Mouse (Mus musculus): ENCODE measurements around the gene Timmdc1. TPM values are rescaled to one million over a fixed set of nuclear protein-coding genes. Genes with fewer than 3 reads are reported as not detected.

Timmdc1 gene
- polyA plus RNA-seq, 1 experiment from 2014 or later: 39.6 TPM

DNA sequence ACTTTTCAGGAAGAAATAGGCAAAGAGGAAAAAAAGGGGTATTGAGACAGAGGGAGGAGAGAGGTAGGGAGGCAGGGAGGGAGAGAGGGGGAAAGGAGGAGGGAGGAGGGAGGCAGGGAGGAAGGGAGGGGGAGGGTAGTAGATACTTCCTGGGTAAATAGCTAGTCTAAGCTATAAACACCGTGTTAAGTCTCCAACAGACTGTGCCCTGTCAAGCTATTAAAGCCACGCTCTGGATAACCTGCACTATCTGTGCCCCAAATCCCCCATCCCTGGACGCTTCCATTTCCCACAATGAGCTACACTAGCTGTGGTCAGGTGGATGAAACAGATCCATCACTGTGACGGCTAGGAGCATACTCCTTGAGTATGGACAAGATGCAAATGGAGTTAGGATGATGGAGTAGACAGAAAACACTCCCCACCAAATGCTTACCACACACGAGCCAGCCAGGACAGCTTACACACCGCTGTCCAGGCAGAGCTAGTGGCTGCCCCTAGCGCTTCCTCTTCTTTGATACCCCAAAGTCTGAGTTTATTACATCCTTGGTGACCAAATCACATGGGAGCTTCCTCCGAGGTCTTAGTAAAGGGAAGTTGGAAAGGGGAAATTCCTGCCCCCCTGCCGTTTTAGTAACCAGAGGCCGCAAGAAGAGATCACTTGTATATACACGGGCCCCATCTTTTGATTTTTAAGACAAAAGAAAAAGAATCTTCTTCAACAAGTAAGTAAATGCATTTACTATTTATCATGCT lies 65.5 kb downstream of the Timmdc1 start:
- H3K4me3 ChIP-seq: no peak overlapping the region
- no peak overlapping the region for H3K4me2 ChIP-seq
- no peaks in the 10 kb centered on the region for H3K9me3 ChIP-seq
- no peak overlapping the region for H3K27ac ChIP-seq (replicated peaks)
- H3K4me1 ChIP-seq (replicated peaks): peaks cover 5% of the 10 kb centered on the region
- H3K36me3 ChIP-seq: no peaks in the 10 kb centered on the region
- ATAC-seq (ENCODE audit: low read depth): no peak
- 52% methylated on average over 11 of the region's 11 CpGs for WGBS
- no peak overlapping the region for H3K9ac ChIP-seq
- H3K27me3 ChIP-seq: no peaks in the 10 kb centered on the region

DNA sequence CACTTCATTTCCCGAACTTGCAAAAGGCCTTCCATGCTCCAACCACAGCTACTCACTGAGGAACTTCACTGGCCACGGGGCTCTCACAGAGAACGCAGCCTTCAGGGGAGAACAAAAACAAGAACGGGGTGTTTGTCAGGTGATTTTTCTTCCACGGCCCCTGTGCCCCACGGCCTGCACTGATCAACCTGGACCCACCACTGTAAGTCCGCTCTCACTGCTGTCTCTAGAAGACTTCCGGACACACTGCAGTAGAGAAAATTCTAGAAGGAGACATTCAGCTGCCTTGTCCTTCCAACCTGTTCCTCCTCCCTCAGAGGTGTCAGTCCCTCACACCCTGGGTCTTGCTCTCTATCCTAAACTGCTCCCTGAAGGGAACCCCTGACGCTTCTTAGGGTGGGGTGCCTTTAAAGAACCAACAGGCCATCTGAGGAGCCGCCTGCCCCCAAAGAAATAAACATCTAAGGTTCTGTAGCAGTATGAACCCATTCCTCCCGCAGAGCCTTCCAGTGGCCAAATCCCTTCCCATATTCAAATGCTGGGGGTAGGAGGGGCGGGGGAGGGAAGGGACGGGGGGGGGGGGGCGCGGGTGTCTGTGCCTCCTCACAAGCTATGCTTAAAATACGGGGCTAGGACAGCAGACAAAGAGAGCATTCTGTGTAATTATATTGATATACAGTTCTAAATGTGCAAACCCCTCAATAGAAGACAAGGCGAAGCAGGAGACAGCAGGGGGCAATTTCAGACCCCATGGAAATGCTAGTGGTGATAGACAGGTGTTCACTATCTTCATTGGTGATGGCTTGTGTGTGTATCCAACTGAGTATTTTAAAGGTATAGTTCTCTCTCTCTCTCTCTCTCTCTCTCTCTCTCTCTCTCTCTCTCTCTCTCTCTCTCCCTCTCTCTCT lies 66.7 kb downstream of the Timmdc1 start, which contains the start of gene Cd80:
Gene Cd80 (plus strand): TSS at position 51 of the 908 bp plus-strand sequence.
- Histone ChIP-seq H3K9ac (no peak within 1 kb of the TSS), H3K36me3 (no peaks in the 10 kb centered on the region), H3K4me2 (no peak within 1 kb of the TSS), H3K4me1 (replicated peaks) (peaks cover 17% of the 10 kb centered on the region), H3K9me3 (no peaks in the 10 kb centered on the region), H3K27ac (replicated peaks) (no peak within 1 kb of the TSS), H3K27me3 (no peaks in the 10 kb centered on the region), H3K4me3 (no peak within 1 kb of the TSS)
- no peak for ATAC-seq (ENCODE audit: low read depth)
- 76% methylated on average over 15 of the region's 17 CpGs for WGBS

DNA sequence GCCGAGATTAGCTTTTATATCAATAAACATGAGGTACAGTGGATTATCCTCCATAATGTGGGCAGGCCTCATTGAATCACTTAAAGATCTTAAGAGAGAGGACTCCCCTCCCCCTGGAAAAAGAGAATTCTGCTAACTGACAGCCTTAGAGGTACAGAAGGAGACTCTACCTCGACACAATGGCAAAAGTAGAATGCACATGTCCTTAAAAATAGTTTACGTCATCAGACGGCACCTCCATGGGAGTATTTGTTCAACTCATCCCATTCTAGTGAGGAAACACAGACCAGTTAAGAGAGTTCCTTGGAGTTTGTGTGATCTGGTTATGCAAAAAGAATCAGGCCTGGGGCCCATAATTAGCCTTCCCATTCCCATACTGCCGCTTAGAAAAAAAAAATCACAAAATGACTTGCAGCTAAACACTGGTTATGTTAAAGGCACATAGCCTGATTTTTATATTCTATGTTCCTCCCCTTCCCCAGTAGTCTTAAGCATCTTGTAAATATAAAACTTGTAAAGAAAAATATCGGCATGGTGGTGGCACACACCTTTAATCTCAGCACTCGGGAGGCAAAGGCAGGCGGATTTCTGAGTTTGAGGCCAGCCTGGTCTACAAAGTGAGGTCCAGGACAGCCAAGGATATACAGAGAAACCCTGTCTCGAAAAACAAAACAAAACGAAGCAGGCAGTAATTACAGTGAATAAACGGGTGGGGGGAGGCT lies 67.8 kb downstream of the Timmdc1 start:
- no peak overlapping the region for H3K4me2 ChIP-seq
- WGBS: 84% methylated on average over 11 of the region's 11 CpGs
- H3K27me3 ChIP-seq: no peaks in the 10 kb centered on the region
- ATAC-seq (ENCODE audit: low read depth): no peak
- peaks cover 8% of the 10 kb centered on the region for H3K36me3 ChIP-seq
- peaks cover 27% of the 10 kb centered on the region for H3K4me1 ChIP-seq (replicated peaks)
- H3K9ac ChIP-seq: no peak overlapping the region
- no peaks in the 10 kb centered on the region for H3K9me3 ChIP-seq
- H3K27ac ChIP-seq (replicated peaks): no peak overlapping the region
- H3K4me3 ChIP-seq: no peak overlapping the region

DNA sequence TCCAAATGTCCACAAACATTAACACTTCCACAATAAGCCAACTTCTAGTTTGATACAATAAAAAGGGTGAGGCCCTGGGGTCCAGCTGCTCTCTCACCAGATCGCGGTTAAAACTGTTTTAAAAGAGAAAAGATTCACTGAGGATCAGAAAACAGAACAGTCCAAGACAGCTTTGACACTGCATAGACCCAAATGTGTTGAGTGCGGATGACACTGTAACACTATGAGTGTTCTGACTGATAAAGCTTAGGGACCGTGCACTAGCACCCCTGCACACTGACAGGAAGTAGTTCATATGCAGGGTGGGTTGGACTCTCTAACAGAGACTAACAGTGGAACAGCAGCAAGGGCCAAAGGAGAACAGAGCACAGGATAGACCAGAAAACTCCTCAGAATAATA lies 68.5 kb downstream of the Timmdc1 start:
- Histone ChIP-seq H3K4me2 (no peak overlapping the region), H3K4me3 (no peak overlapping the region), H3K36me3 (peaks cover 16% of the 10 kb centered on the region), H3K4me1 (replicated peaks) (peaks cover 27% of the 10 kb centered on the region), H3K27ac (replicated peaks) (no peak overlapping the region), H3K9me3 (no peaks in the 10 kb centered on the region), H3K9ac (no peak overlapping the region), H3K27me3 (no peaks in the 10 kb centered on the region)
- 88% methylated on average over 4 of the region's 4 CpGs for WGBS
- ATAC-seq (ENCODE audit: low read depth): no peak

DNA sequence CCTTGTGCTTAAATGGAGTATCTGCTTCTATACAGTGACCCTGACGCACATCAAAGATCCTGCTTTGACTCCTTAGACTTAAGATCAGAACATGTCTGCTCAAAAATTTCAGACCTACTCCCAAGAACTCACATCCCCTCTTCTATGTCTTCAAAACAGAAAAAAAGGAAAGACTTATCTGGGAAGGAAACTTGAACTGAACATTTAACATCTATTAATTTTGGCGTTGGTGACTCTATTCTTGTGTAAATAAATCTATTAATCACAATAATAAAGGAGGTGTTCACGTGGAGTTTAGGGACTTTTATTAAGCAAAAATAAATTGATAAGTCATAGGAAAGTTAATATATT lies 69.3 kb downstream of the Timmdc1 start:
- Histone ChIP-seq H3K4me1 (replicated peaks) (peaks cover 27% of the 10 kb centered on the region), H3K4me2 (peak overlapping the region; percentile 80), H3K27ac (replicated peaks) (peak overlapping the region; percentile 89), H3K9me3 (no peaks in the 10 kb centered on the region), H3K36me3 (peaks cover 23% of the 10 kb centered on the region), H3K9ac (peak overlapping the region; percentile 97), H3K27me3 (no peaks in the 10 kb centered on the region), H3K4me3 (peak overlapping the region; percentile 79)
- WGBS: 21% methylated on average over 3 of the region's 3 CpGs
- no peak for ATAC-seq (ENCODE audit: low read depth)

DNA sequence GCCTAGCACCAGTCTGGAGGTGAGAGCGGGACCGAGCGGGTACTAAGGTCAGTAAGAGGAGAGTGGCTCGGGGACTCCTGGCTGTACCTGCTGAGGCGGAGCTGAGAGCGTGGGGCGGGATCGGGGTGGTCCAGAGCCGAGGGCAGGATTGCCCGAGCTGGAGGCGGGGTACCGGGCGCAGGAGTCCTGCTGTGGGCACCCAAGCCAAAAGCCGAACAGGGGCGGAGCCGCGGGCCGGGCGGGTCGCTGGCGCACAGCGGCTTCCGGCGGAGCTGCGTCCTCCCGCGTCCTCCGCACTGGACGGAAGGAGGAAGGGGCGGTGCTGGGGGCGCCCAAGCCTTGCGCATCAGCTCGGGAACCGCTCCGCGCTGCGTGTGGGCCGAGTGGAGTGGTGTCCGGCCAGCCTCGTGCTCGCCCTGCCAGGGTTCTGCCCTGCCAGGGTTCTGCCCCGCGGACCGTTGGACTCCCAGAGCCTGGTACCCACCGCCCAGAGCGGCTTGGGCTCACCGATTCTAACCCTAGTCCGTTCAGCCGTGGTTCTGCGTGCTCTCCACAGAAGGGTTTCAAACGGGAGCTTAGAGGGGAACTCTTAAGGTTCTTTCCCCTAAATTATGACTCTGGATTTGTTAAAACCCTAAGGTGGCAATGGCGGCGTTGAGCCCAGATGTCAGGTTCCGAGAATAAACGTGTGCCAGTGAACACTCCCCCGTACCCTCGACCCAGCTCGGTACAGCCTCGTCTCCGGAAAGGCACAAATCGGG lies 69.8 kb downstream of the Timmdc1 start, which contains the start of gene Adprh:
Gene Adprh (minus strand): TSS at position 262 of the 761 bp plus-strand sequence.
- peak within 1 kb of the TSS; percentile 79 for H3K4me3 ChIP-seq
- peak within 1 kb of the TSS; percentile 89 for H3K27ac ChIP-seq (replicated peaks)
- peaks cover 27% of the 10 kb centered on the region for H3K4me1 ChIP-seq (replicated peaks)
- H3K36me3 ChIP-seq: peaks cover 29% of the 10 kb centered on the region
- no peaks in the 10 kb centered on the region for H3K27me3 ChIP-seq
- no peaks in the 10 kb centered on the region for H3K9me3 ChIP-seq
- H3K4me2 ChIP-seq: peak within 1 kb of the TSS; percentile 80
- H3K9ac ChIP-seq: peak within 1 kb of the TSS; percentile 97
- WGBS: under 1% methylated on average over 56 of the region's 61 CpGs
- peak; percentile 99 for ATAC-seq (ENCODE audit: low read depth)

DNA sequence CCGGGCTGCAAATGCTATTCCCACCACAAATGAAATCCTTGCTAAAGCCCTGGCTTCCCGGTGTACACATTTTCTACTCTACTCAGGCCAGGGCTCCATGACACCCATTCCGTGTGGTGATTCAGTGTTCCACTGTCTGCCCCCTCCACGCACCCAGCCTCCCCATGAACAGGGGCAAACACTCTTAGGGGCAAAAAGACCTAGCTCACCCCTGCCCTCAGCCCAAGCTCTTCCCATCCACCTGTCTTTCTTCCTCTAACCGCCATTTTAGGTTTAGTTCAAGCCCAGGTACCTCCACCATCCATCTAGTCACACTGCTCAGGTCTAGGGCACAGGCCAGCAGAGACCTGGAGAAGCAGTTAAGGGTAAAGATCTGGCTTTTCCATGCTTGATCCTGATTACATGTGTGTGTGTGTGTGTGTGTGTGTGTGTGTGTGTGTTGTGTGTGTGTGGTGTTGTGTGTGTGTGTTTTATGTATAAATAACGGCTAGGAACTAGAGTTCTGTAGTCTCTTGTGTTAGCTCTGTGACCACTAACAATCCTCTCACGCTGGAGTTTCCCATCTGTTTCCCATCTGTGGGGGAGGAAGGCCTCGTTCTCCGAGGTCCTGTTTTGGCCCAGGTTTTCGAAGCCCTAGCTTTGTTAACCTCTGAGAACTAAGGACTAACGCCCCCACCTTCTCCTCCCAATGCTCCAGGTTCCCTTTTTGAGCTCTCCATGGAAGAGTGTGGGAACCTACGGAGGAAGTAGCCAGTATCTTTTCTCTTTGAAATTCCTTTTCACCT lies 70.8 kb downstream of the Timmdc1 start:
- H3K9ac ChIP-seq: peak overlapping the region; percentile 97
- H3K9me3 ChIP-seq: no peaks in the 10 kb centered on the region
- WGBS: 45% methylated on average over 12 of the region's 12 CpGs
- ATAC-seq (ENCODE audit: low read depth): no peak
- peak overlapping the region; percentile 89 for H3K27ac ChIP-seq (replicated peaks)
- no peaks in the 10 kb centered on the region for H3K27me3 ChIP-seq
- peaks cover 39% of the 10 kb centered on the region for H3K36me3 ChIP-seq
- H3K4me2 ChIP-seq: peak overlapping the region; percentile 80
- H3K4me3 ChIP-seq: peak overlapping the region; percentile 79
- peaks cover 27% of the 10 kb centered on the region for H3K4me1 ChIP-seq (replicated peaks)

DNA sequence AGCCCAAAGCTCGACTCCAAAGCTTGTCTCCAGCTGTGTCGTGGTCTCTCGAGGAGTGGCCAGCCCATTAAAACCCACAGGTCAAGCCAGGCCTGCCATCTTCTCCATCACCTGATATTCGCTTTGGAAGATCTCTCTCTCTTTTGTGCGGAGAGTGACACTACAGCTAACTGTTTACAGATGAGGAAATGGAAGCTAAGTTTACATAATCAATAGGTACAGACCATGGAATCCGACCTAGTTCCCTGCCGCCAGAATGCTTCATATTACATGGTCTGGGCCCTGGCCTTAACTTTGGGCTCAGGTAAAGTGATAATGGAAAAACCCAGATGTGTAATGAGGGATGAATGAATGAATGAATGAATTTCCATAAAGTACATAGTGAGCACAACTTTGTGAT lies 71.8 kb downstream of the Timmdc1 start:
- H3K4me2 ChIP-seq: no peak overlapping the region
- peaks cover 48% of the 10 kb centered on the region for H3K36me3 ChIP-seq
- H3K4me1 ChIP-seq (replicated peaks): peaks cover 27% of the 10 kb centered on the region
- H3K4me3 ChIP-seq: no peak overlapping the region
- ATAC-seq (ENCODE audit: low read depth): no peak
- 92% methylated on average over 7 of the region's 7 CpGs for WGBS
- H3K27me3 ChIP-seq: no peaks in the 10 kb centered on the region
- no peaks in the 10 kb centered on the region for H3K9me3 ChIP-seq
- H3K27ac ChIP-seq (replicated peaks): no peak overlapping the region
- no peak overlapping the region for H3K9ac ChIP-seq

DNA sequence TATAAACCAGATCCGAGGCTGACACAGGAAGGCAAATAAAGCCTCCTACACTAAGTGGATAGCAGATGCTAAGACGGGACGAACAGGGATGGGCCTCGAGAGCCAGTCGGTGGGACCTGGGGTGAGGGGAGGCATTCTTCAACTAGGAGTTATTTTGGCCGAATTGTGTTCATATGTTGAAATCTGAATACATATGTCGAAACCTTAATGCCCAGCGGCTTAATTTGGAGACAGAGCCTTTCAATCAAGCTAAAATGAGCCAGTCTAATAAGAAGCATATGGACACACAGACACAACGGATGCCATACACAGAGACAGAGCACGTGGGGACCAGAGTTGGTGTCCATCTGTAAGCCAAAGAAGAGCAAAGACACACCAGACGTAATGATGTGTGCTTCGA lies 74.0 kb downstream of the Timmdc1 start:
- no peak overlapping the region for H3K4me3 ChIP-seq
- H3K27me3 ChIP-seq: no peaks in the 10 kb centered on the region
- peaks cover 71% of the 10 kb centered on the region for H3K36me3 ChIP-seq
- no peak overlapping the region for H3K4me2 ChIP-seq
- no peak overlapping the region for H3K9ac ChIP-seq
- H3K27ac ChIP-seq (replicated peaks): no peak overlapping the region
- peaks cover 27% of the 10 kb centered on the region for H3K4me1 ChIP-seq (replicated peaks)
- ATAC-seq (ENCODE audit: low read depth): no peak
- 96% methylated on average over 12 of the region's 12 CpGs for WGBS
- no peaks in the 10 kb centered on the region for H3K9me3 ChIP-seq

Data from neural tube, embryonic 13.5 days (tissue).